Mouse (Mus musculus) layer of hippocampus, adult 9-10 months (tissue): ENCODE measurements around the gene Adgra3.

Source experiments
- DNase-seq: peaks from one replicate; pipeline ENCODE4 v3.0.0; 2022; ENCODE audit warnings: low spot score

Adgra3 gene

DNA sequence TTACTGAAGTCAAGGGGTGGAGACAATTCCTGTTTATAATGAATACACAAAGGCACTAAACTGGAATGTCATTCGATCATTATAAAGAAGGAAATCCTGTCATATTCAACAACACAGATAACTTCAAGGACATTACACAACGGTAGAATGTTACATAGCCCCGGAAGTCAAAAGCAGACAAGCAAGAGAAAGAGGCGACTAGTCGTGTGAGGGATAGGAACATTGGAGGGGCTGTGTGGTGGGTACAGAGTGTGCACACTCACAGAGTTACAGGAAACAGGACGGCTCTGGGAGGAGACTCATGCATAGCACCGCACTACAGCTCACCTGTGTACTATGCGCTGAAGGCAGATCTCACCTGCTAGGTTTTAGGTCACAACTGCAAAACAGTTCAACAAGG is 89.1 kb downstream of the Adgra3 start:
- no peak for DNase-seq

DNA sequence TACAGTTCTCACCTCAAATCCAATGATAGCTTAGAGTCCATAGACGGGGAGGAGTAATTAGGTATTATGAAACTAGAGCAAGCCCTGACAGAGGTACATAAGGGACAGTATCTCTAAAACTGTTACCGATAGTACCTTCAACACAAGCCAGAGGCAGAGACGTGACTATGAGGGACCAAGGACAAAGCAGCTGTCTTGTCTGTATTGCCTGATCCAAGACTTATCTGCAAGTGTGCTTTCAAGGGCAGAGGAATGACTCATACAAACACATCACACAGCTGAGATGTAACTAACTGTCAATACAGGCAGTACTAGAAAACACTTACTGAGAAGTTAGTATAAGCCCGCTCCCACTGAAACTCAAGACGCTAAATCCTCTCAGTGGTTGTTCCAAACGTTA is 91.1 kb downstream of the Adgra3 start:
- no peak for DNase-seq

DNA sequence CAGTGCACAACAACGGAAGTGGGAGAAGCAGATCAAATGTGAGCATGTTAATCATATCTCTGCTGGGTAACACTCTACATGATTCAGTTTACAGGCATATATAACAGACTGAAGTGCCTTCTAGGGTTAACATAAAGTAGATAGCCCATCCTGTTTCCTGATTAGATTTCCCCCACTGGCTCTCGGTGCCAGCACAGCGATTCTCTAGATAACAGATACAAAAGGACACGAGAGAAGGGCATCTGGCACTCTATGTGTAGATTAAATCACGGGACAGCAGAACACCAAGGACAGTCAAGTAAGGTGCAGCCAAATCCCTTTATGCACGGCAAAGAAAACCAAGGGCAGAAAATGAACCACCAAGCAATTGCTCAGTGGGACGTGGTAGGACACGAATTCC is 93.0 kb downstream of the Adgra3 start:
- DNase-seq: no peak

DNA sequence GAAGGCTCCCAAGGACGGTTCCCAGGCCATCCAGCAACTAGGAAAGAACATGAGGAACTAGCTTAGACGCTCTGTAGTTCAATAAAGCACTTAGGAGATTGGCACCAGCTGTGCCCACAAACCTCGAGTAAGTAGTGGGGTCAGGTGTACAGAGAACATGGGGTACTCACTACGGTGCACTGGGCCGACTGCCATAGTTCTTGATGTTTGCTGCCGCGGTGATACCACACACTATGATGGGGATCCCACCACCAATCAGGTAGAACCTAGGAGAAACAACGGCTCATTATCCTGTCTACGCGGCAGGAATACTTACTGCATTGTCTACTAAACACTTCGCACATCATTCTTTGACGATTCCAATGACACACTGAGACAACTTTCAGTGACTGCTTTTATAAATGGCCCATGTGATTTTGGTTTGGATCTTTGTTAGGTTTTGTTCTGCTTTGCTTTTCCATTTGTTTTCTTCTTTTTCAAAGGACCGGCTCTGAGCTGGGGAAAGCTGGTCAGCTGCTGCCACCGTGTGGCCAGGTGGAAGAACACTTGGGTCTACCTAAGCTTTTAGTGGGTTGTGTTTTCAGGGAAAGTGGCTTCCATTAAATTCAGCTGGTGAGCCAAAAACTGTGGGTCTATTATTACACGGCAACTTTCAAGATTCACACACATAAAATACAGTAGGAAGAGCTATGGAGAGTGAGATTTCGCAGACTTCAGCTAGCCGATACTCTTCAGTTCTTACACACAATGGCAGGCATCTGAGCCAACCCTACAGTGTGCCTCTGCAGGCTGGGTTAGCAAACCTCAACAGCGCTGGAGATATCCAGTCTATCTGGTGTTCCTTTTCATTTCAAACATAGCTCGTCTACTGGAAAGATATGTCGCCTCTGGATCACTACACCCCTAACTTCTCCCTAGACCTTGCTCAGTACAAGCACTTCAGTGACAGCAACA is 97.1 kb downstream of the Adgra3 start:
- DNase-seq: no peak

DNA sequence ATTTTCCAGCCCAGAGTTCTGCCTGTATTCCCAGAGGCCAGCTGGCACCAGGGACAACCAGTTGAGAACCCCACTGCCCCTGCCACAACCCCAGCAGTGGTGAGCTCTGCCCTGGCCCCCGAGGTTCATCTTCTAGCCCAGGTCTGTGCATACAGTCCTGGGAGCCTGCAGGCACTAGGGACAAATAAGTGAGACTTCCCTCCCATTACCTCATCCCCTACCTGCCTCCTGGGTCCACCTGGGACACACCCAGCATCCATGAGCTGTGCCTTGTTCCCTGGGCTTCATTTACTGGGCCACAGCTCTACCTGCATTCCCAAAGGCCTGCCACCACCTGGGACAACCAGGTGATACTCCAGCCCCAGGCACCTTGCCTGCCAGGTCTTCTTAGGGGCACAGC is 122.5 kb downstream of the Adgra3 start:
- no peak for DNase-seq

DNA sequence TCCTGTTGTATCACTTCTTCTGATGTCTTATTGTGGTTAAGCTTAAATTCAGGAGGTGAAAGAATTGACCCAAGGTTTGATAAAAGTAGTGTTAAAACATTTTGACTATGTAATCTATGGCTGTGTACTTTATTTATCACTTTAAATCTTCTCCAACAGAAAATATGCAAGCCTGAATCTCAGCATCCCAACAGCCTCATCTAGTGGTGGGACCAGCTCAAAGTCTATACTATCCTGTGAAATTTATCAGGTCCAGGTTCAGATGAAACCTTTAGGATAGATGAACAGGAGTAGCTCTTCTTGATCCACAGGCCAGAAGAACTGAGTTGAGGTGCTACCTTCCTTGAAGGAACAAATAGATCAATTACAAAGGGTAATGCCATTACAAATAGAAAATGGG is 134.1 kb downstream of the Adgra3 start:
- no peak for DNase-seq

DNA sequence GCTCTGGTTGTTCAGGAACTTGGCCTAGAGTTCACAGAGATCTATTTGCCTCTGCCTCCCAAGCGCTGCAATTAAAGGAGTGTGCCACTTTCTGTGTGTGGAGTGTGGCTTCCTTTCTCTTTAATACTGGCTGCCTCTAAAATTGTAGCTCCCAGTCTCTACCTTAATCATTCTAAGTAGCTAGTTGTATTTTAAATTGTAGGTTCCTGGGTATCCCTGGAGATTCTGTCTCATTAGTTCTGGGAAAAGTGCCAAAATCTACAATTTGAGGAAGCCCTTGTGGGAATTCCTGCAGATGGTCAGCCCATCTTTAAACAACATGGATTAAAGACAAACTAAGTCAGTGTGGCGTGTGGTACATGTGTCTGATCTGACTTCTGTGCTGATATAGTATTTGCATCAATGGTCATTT is 143.1 kb downstream of the Adgra3 start:
- no peak for DNase-seq
